Mouse (Mus musculus): ENCODE results near the gene Focad.

GRCm38 (mm10) chr4:88210602-88211001 is 116.2 kb downstream of the Focad start:
- TF ChIP-seq POLR2A (IDR thresholded peaks at IDR 0.05; ENCODE audit: borderline replicate concordance, insufficient read depth, low read length) = no peak
- no peak for TF ChIP-seq CTCF (IDR thresholded peaks at IDR 0.05; ENCODE audit: borderline replicate concordance, insufficient read depth, low read depth, low read length)

Measured in cerebellum, adult 2 months (tissue).